Mouse (Mus musculus): ENCODE results near the gene Tns3.

GRCm38 (mm10) chr11:8444759-8445422 lies 219.4 kb downstream of the Tns3 start:
- TF ChIP-seq POLR2A (IDR thresholded peaks at IDR 0.05; ENCODE audit: control insufficient read depth in 1 of 2, insufficient read depth in 1 of 2, low read depth in 1 of 2, low read length in 2 of 2, poor library complexity in 1 of 2), result no peak
- no peak for TF ChIP-seq USF1 (IDR thresholded peaks at IDR 0.05; ENCODE audit: low read depth, low read length)
- no peak for TF ChIP-seq CTCF (IDR thresholded peaks at IDR 0.05 in 2 of 3, conservative IDR thresholded peaks at IDR 0.05 in 1 of 3; ENCODE audit: control insufficient read depth in 1 of 3, insufficient read depth in 1 of 3, low read depth in 2 of 3, low read length in 3 of 3, poor library complexity in 1 of 3, severe bottlenecking in 1 of 3)
- TF ChIP-seq GATA1 (IDR thresholded peaks at IDR 0.05; ENCODE audit: low read depth, low read length), result no peak
- TF ChIP-seq MXI1 (IDR thresholded peaks at IDR 0.05; ENCODE audit: low read depth, low read length), result no peak

All from MEL (cell line).